Mouse (Mus musculus): ENCODE data around the gene Isyna1. TPM values are rescaled to one million over a fixed set of nuclear protein-coding genes. Genes with fewer than 3 reads are reported as not detected.
"Not testable (repeated sequence)": the region's sequence is repeated elsewhere in the genome, so short reads cannot be mapped to it uniquely, and the experiment has no call there.

Gene Isyna1
- total and polyA plus RNA-seq, 3 experiments = 84.1 to 189 TPM; not detected in 1

- no peak for TF ChIP-seq ZNF384 (IDR thresholded peaks at IDR 0.05; ENCODE audit: low read depth, low read length)
- TF ChIP-seq E2F4 (IDR thresholded peaks at IDR 0.05; ENCODE audit: borderline replicate concordance, low read depth, low read length) = no peak
- TF ChIP-seq USF1 (IDR thresholded peaks at IDR 0.05; ENCODE audit: low read depth, low read length) = no peak
Observed at GRCm38 (mm10) chr8:70585258-70585652, 8.9 kb upstream of the Isyna1 start (continued).

DNA sequence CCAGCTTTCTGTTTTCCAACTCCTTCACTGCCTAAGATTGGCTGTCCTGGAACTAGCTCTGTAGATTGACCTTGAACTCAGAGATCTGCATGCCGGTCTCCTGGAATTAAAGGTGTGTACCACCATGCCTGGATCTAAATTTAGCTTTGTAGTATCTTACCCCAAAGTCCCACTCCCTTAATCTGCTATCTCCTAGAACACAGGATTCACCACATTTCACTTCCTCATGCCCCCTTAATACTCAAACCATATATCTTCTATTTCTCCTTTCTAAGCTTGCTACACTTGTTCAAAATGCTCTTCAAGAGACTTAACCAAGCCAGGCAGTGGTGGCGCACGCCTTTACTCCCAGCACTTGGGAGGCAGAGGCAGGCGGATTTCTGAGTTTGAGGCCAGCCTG lies 6.2 kb upstream of the Isyna1 start:
- H3K79me2 ChIP-seq (ENCODE audit: control insufficient read depth, insufficient read depth, low read length, poor library complexity) = not testable (repeated sequence)
- peaks cover 2 to 12% of the 10 kb centered on the region in 2 experiments; a peak in 3 of 4 replicates for H3K36me3 ChIP-seq (ENCODE audit: control insufficient read depth in 1 of 2, insufficient read depth in 2 of 2, low read length in 2 of 2)

GRCm38 (mm10) chr8:70591569-70591968 lies 2.6 kb upstream of the Isyna1 start:
- peaks cover 0 to 12% of the 10 kb centered on the region in 2 experiments; a peak in 3 of 4 replicates for H3K36me3 ChIP-seq (ENCODE audit: control insufficient read depth in 1 of 2, insufficient read depth in 2 of 2, low read length in 2 of 2)
- H3K4me1 ChIP-seq (ENCODE audit: control insufficient read depth in 1 of 2, insufficient read depth in 2 of 2, low read length in 2 of 2) = peaks cover 8 to 21% of the 10 kb centered on the region in 2 experiments; a peak in 3 of 4 replicates
- peaks cover 7% of the 10 kb centered on the region for H3K79me2 ChIP-seq (ENCODE audit: control insufficient read depth, insufficient read depth, low read length, poor library complexity)
- no peak overlapping the region for H3K27ac ChIP-seq (ENCODE audit: control insufficient read depth, low read depth, low read length)
- no peak overlapping the region for H3K9ac ChIP-seq (ENCODE audit: control insufficient read depth, low read depth, low read length, poor library complexity, severe bottlenecking)
- no peak overlapping the region for H3K4me3 ChIP-seq (ENCODE audit: control insufficient read depth in 1 of 2, insufficient read depth in 1 of 2, low read depth in 2 of 2, low read length in 2 of 2)
- no peaks in the 10 kb centered on the region for H3K27me3 ChIP-seq (ENCODE audit: control insufficient read depth in 1 of 2, insufficient read depth in 2 of 2, low read length in 2 of 2)
- H3K9me3 ChIP-seq (replicated peaks; ENCODE audit: insufficient read depth, low read length) = no peaks in the 10 kb centered on the region
- TF ChIP-seq MXI1 (IDR thresholded peaks at IDR 0.05; ENCODE audit: low read depth, low read length) (no peak), RCOR1 (IDR thresholded peaks at IDR 0.05; ENCODE audit: low read depth, low read length) (no peak), ZNF384 (IDR thresholded peaks at IDR 0.05; ENCODE audit: low read depth, low read length) (no peak), NRF1 (IDR thresholded peaks at IDR 0.05; ENCODE audit: insufficient read depth, low read depth, low read length, poor library complexity, severe bottlenecking) (no peak), NELFE (IDR thresholded peaks at IDR 0.05; ENCODE audit: low read depth, low read length) (no peak)
- no peak for DNase-seq (ENCODE audit: low read depth, low spot score)

More for the DNA sequence above, 6.2 kb upstream of the Isyna1 start:
- not testable (repeated sequence) for H3K9ac ChIP-seq (ENCODE audit: control insufficient read depth, low read depth, low read length, poor library complexity, severe bottlenecking); H3K4me1 ChIP-seq (ENCODE audit: control insufficient read depth in 1 of 2, insufficient read depth in 2 of 2, low read length in 2 of 2); H3K27me3 ChIP-seq (ENCODE audit: control insufficient read depth in 1 of 2, insufficient read depth in 2 of 2, low read length in 2 of 2); H3K9me3 ChIP-seq (replicated peaks; ENCODE audit: insufficient read depth, low read length); H3K4me3 ChIP-seq (ENCODE audit: control insufficient read depth in 1 of 2, insufficient read depth in 1 of 2, low read depth in 2 of 2, low read length in 2 of 2)
- peak; percentile 60 for DNase-seq (ENCODE audit: low read depth, low spot score)
- peak overlapping the region; percentile 43 for H3K27ac ChIP-seq (ENCODE audit: control insufficient read depth, low read depth, low read length)
- TF ChIP-seq TAL1 (IDR thresholded peaks at IDR 0.05; ENCODE audit: low read length) (peak; percentile 54), ETS1 (IDR thresholded peaks at IDR 0.05; ENCODE audit: low read depth, low read length) (0 out of 2 replicates have a peak, but pooled peaks have one; percentile 22), TCF12 (IDR thresholded peaks at IDR 0.05; ENCODE audit: low read depth, low read length) (peak; percentile 44; the same call in 1 of the 2 replicates), EP300 (IDR thresholded peaks at IDR 0.05; ENCODE audit: low read depth in 1 of 2, low read length in 2 of 2) (peak; percentile 61 to 66), GATA1 (IDR thresholded peaks at IDR 0.05; ENCODE audit: low read depth, low read length) (peak; percentile 59), MEF2A (IDR thresholded peaks at IDR 0.05; ENCODE audit: extremely low read depth, insufficient replicate concordance, low read depth, low read length, poor library complexity, severe bottlenecking) (peak; percentile 45; the same call in 1 of the 2 replicates)

Measured in MEL (cell line).